Mouse (Mus musculus) adipose tissue, adult 10 weeks (tissue): ENCODE results near the gene Fcrl5. TPM values are rescaled to one million over a fixed set of nuclear protein-coding genes. Genes with fewer than 3 reads are reported as not detected.

ENCODE experiments used
- polyA plus RNA-seq: library from polyadenylated mRNA; stranded (reverse); fragments of 350-450 nt; fragmentation: Illumina TruSeq; extraction: RNeasy Lipid Tissue Mini Kit (QIAGEN cat#74804); gene quantifications from one replicate; pipeline ENCODE4 v1.2.3, GENCODE M21; 2014; ENCODE audit warnings: low read depth, low replicate concordance

The Fcrl5 gene
- polyA plus RNA-seq, result not detected

GRCm38 (mm10) chr3:87435479-87435878, at the start of gene Fcrl5:
TSS of gene Fcrl5 (plus strand) at chr3:87435773.

GRCm38 (mm10) chr3:87525043-87525836, 89.7 kb downstream of the Fcrl5 start, which contains the start of gene Etv3:
TSS of gene Etv3 (plus strand) at chr3:87525407.

Other genes starting within 250 kb of the Fcrl5 start
- 22.1 TPM for gene Fcrls, start 172.0 kb upstream of the Fcrl5 start, polyA plus RNA-seq
- gene Cd5l, start 77.9 kb upstream of the Fcrl5 start, polyA plus RNA-seq, result 0.38 TPM
- 0.97 TPM for gene Fcrl1, start 59.4 kb upstream of the Fcrl5 start, polyA plus RNA-seq
- 20.9 TPM for gene Etv3, start 89.6 kb downstream of the Fcrl5 start, polyA plus RNA-seq
- gene Arhgef11, start 181.8 kb downstream of the Fcrl5 start, polyA plus RNA-seq, result 21.8 TPM